Mouse (Mus musculus): ENCODE results near the gene Rhof. TPM values are rescaled to one million over a fixed set of nuclear protein-coding genes. Genes with fewer than 3 reads are reported as not detected.
A peak's percentile ranks its signal among the peaks of the same experiment; 100 is the strongest.

Gene Rhof
- polyA plus RNA-seq, 1 experiment from 2014 or later = 4.9 TPM

DNA sequence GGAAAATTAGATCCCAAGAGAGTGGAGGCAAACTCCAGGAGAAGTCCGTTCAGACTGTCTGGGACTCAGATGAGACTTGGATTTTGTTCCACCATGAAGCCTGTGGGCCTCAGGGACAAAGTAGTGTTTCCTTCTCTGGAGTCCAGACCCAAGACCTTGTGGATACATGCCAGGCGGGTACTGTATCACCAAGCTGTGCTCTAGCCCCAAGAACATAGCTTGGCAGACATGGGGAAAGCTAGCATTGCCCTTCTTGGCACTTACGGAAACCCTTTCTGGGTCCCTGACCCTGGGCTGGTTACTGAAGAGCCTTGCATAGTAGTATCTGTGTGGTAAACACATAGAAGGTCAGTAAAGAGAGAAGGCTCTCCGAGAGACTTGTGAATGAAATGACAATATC is 27.0 kb upstream of the Rhof start:
- 90% methylated on average over 4 of the region's 4 CpGs for WGBS
- Histone ChIP-seq H3K36me3 (peaks cover 83% of the 10 kb centered on the region), H3K4me1 (no peaks in the 10 kb centered on the region), H3K9me3 (no peaks in the 10 kb centered on the region), H3K4me2 (no peak overlapping the region), H3K27me3 (no peaks in the 10 kb centered on the region), H3K4me3 (no peak overlapping the region), H3K27ac (no peak overlapping the region), H3K9ac (no peak overlapping the region)
- ATAC-seq (ENCODE audit: insufficient number of reproducible peaks, low FRiP score, low TSS enrichment, low read depth) = no peak

DNA sequence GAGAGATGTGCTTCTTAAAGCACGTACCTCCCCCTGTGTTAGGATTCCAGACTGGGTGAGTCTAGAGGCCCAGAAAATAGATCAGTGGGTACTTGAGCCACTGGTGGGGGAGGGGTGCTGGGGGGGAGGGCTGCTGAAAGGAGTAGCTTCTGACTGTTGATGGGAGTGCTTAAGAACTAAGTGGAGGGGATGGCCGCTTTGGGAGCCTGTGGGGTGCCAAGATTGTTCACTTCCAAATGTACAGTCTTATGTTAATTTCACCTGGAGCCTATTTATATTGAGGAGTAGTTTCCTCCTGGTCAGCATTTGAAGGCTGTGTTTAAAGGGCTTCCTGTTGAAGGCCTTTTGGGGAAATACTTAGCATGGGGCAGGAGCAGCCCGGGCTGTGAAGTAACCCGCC is 25.5 kb upstream of the Rhof start:
- 91% methylated on average over 4 of the region's 4 CpGs for whole genome bisulfite sequencing
- H3K4me2 ChIP-seq = no peak overlapping the region
- no peak overlapping the region for H3K9ac ChIP-seq
- H3K9me3 ChIP-seq = no peaks in the 10 kb centered on the region
- peaks cover 83% of the 10 kb centered on the region for H3K36me3 ChIP-seq
- no peak for ATAC-seq (ENCODE audit: insufficient number of reproducible peaks, low FRiP score, low TSS enrichment, low read depth)
- no peaks in the 10 kb centered on the region for H3K4me1 ChIP-seq
- H3K27me3 ChIP-seq = no peaks in the 10 kb centered on the region
- H3K27ac ChIP-seq = no peak overlapping the region
- H3K4me3 ChIP-seq = no peak overlapping the region

DNA sequence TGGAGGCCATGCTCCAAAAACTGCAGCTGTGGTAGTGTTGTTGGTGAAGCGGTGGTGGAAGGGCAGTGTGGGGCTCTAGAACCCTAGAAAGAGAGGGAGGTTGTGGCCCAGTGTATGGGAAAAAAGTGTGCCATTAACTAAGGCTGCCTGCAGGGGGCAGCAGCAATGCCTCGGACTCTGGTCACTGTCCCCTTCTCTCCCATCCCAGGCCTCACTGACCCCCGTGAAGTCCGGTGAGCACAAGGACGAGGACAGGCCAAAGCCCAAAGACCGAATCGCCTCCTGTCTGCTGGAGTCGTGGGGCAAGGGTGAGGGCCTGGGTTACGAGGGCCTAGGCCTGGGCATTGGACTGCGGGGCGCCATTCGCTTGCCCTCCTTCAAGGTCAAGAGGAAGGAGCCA is 24.3 kb upstream of the Rhof start:
- H3K9ac ChIP-seq = no peak overlapping the region
- H3K27ac ChIP-seq = no peak overlapping the region
- no peak for ATAC-seq (ENCODE audit: insufficient number of reproducible peaks, low FRiP score, low TSS enrichment, low read depth)
- no peak overlapping the region for H3K4me3 ChIP-seq
- H3K4me2 ChIP-seq = no peak overlapping the region
- no peaks in the 10 kb centered on the region for H3K27me3 ChIP-seq
- 0 out of 2 replicates have a peak, but pooled peaks cover under 1% of the 10 kb centered on the region for H3K4me1 ChIP-seq
- 87% methylated on average over 12 of the region's 12 CpGs for WGBS
- H3K9me3 ChIP-seq = no peaks in the 10 kb centered on the region
- peaks cover 85% of the 10 kb centered on the region for H3K36me3 ChIP-seq

DNA sequence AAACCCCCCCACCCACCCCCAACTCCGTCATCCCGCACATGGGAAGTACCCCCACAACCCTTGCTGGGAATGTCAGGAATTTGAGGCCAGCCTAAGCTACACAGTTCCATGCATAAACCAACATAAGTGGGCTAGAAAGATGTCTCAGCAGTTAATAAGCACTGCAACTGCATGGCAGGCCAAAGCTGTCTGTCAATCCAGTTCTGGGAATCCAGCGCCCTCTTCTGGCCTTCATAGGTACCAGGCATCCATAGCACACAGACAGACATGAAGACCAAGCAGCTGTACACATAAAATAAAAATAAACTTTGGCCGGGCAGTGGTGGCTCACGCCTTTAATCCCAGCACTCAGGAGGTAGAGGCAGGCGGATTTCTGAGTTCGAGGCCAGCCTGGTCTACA is 22.9 kb upstream of the Rhof start:
- Histone ChIP-seq H3K9me3 (no peaks in the 10 kb centered on the region), H3K4me1 (peaks cover 13% of the 10 kb centered on the region), H3K36me3 (peaks cover 81% of the 10 kb centered on the region), H3K9ac (no peak overlapping the region), H3K4me2 (no peak overlapping the region), H3K27ac (no peak overlapping the region), H3K27me3 (no peaks in the 10 kb centered on the region), H3K4me3 (no peak overlapping the region)
- WGBS = 41% methylated on average over 7 of the region's 7 CpGs
- no peak for ATAC-seq (ENCODE audit: insufficient number of reproducible peaks, low FRiP score, low TSS enrichment, low read depth)

DNA sequence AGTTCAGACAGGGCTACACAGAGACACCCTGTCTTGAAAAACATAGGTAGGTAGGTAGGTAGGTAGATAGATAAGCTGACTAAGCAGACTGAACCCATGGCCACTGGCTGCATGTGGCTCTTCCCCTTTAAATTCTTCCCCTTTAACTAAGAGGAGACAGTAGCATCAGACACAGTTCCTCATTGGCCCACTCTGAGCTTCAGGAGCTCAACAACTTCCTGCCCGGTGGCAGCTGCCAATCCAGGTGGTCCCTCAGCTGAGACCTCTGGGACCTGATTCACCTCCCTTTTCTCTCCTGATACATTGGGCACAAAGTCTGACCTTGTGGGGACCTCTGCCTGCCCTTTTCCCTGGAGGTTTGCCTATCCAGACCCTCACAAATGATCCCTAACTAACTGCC is 20.4 kb upstream of the Rhof start:
- Histone ChIP-seq H3K9ac (no peak overlapping the region), H3K9me3 (no peaks in the 10 kb centered on the region), H3K4me2 (no peak overlapping the region), H3K4me1 (peaks cover 38% of the 10 kb centered on the region), H3K27ac (no peak overlapping the region), H3K36me3 (peaks cover 73% of the 10 kb centered on the region), H3K27me3 (no peaks in the 10 kb centered on the region), H3K4me3 (no peak overlapping the region)
- ATAC-seq (ENCODE audit: insufficient number of reproducible peaks, low FRiP score, low TSS enrichment, low read depth) = no peak
- 81% methylated on average over 1 of the region's 1 CpGs for WGBS

DNA sequence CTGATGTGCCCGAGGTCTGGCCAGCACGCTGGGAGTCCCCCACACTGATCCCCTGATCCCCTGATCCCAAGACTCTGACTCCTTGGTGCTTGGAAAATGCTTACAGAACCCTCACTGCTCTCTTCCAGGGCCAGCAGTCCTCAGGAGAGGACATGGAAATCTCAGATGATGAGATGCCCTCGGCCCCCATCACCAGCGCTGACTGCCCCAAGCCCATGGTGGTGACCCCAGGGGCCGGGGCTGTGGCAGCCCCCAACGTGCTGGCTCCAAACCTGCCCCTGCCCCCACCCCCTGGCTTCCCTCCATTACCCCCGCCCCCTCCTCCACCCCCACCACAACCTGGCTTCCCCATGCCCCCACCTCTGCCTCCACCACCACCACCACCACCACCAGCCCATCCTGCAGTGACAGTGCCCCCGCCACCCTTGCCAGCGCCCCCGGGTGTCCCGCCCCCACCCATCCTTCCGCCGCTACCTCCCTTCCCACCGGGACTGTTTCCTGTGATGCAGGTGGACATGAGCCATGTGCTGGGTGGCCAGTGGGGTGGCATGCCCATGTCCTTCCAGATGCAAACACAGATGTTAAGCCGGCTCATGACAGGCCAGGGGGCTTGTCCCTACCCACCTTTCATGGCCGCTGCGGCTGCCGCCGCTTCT is 19.3 kb upstream of the Rhof start:
- Histone ChIP-seq H3K9ac (no peak overlapping the region), H3K27me3 (no peaks in the 10 kb centered on the region), H3K4me2 (no peak overlapping the region), H3K9me3 (no peaks in the 10 kb centered on the region), H3K4me1 (peaks cover 42% of the 10 kb centered on the region), H3K36me3 (peaks cover 73% of the 10 kb centered on the region), H3K27ac (no peak overlapping the region), H3K4me3 (no peak overlapping the region)
- WGBS = 90% methylated on average over 18 of the region's 19 CpGs
- ATAC-seq (ENCODE audit: insufficient number of reproducible peaks, low FRiP score, low TSS enrichment, low read depth) = no peak

DNA sequence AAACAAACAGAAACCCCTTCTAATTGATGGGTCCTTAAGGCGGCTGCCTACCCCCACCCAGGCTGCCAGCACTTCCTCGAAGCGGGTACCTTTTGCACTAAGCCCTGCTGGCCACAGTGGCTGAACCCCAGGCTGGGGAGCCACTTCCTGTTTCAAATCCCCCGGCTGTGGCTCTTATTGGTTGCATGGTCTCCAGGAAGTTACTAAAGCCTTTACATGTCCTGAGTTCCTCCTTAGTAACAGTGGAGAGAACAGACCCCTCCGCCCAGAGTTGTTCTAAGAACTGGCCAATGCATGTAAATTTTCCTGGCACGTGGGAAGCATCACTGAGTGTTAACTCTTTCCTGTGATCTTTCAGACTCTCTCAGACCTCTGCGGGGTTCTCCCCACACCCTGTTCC is 18.6 kb upstream of the Rhof start:
- Histone ChIP-seq H3K4me1 (peaks cover 44% of the 10 kb centered on the region), H3K27ac (0 out of 2 replicates have a peak overlapping the region, but pooled peaks have one; percentile 30), H3K4me3 (peak overlapping the region; percentile 36; the same call in 1 of the 2 replicates), H3K9ac (no peak overlapping the region), H3K27me3 (no peaks in the 10 kb centered on the region), H3K4me2 (peak overlapping the region; percentile 51), H3K36me3 (peaks cover 76% of the 10 kb centered on the region), H3K9me3 (no peaks in the 10 kb centered on the region)
- 37% methylated on average over 7 of the region's 7 CpGs for WGBS
- ATAC-seq (ENCODE audit: insufficient number of reproducible peaks, low FRiP score, low TSS enrichment, low read depth) = no peak

DNA sequence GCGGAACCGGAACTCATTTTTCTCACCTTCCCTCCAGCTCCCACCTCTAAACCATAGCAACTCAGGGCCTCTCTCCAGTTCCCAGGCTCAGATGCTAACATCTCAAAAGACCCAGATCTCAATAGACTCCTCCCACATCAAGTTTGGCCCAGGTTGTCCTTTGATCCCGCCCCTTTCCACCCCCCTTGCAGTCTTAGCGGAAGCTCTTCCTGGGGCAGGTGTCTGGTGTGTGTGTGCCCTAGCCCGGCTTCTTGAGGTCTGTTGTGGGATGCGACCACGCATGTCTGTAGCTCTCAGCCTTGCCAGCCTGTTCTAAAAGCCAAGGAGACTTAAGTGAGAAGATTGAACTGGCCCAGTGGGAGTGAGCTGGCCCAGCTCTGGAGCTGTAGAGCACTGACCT is 18.1 kb upstream of the Rhof start:
- Histone ChIP-seq H3K4me3 (peak overlapping the region; percentile 36), H3K36me3 (peaks cover 76% of the 10 kb centered on the region), H3K27me3 (no peaks in the 10 kb centered on the region), H3K27ac (0 out of 2 replicates have a peak overlapping the region, but pooled peaks have one; percentile 30), H3K4me2 (peak overlapping the region; percentile 51), H3K9me3 (no peaks in the 10 kb centered on the region), H3K4me1 (peaks cover 49% of the 10 kb centered on the region), H3K9ac (no peak overlapping the region)
- 33% methylated on average over 7 of the region's 7 CpGs for WGBS
- ATAC-seq (ENCODE audit: insufficient number of reproducible peaks, low FRiP score, low TSS enrichment, low read depth) = no peak

DNA sequence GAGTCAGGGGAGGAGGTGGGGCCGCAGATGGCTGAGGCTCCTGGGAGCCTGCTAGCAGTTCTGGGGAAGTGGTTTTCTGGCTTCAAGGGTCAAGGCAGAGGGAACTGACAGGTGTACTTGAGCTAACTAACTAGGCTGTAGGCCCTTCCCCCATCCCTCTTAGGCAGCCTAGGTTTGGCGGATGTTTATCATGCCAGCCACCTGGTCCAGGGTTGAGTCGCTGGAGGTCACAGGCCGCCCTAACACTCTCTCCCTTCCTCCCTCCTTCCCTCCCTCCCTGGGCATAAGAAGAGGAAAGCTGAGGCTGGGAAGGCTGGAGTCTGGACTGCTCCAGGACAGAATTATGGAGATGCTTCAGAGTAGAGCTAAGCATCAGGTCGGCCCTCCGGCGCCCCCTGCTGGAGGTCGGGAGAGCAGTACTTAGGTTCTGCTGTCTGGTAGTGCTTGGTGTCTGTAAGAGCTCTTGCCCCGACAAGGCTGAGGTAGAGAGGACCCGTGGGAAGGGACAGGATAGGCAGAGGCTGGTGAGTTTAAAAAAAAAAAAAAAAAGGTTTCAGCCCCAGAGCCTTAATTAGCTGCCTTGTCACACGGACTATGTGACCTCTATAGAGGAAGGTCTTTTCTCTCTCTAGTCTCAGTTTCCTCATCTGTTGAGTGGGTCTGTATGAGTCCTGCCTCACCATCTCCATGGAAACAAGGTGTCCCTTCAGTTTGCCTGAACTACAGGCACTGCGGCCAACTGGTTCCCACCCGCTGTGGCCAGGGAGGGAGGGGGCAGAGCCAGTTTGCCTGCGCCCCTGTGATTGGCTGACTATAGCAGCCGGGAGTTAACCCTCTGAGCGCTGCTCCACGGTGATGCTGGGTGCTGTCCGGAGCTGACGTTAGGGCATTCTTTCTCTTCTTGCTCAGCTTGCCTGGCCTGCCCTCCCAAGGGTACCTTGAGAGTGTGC is 17.2 kb upstream of the Rhof start:
- Histone ChIP-seq H3K9me3 (no peaks in the 10 kb centered on the region), H3K36me3 (peaks cover 74% of the 10 kb centered on the region), H3K4me2 (peak overlapping the region; percentile 51), H3K27me3 (no peaks in the 10 kb centered on the region), H3K27ac (peak overlapping the region; percentile 13; the same call in 1 of the 2 replicates), H3K4me1 (peaks cover 58% of the 10 kb centered on the region), H3K9ac (no peak overlapping the region), H3K4me3 (peak overlapping the region; percentile 36)
- WGBS = 5% methylated on average over 19 of the region's 19 CpGs
- peak; percentile 83 for ATAC-seq (ENCODE audit: insufficient number of reproducible peaks, low FRiP score, low TSS enrichment, low read depth)

DNA sequence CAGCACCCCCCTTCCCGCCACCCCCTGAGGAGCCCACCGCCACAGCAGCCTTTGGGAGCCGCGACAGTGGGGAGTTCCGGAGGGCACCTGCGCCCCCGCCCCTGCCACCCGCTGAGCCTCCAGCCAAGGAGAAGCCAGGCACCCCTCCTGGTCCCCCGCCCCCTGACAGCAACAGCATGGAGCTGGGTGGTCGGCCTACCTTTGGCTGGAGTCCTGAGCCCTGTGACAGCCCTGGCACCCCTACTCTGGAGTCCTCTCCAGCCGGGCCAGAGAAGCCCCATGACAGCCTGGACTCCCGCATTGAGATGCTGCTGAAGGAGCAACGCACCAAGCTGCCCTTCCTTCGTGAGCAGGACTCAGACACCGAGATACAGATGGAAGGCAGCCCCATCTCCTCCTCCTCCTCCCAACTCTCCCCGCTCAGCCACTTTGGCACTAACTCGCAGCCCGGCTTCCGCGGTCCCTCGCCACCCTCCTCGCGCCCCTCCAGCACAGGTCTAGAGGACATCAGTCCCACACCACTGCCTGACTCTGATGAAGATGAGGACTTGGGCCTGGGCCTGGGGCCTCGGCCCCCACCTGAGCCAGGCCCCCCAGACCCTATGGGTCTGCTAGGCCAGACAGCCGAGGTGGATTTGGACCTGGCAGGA is 15.7 kb upstream of the Rhof start:
- peaks cover 64% of the 10 kb centered on the region for H3K36me3 ChIP-seq
- no peak for ATAC-seq (ENCODE audit: insufficient number of reproducible peaks, low FRiP score, low TSS enrichment, low read depth)
- H3K9me3 ChIP-seq = no peaks in the 10 kb centered on the region
- peaks cover 70% of the 10 kb centered on the region for H3K4me1 ChIP-seq
- H3K9ac ChIP-seq = no peak overlapping the region
- no peak overlapping the region for H3K4me3 ChIP-seq
- 0 out of 2 replicates have a peak overlapping the region, but pooled peaks have one; percentile 11 for H3K27ac ChIP-seq
- no peak overlapping the region for H3K4me2 ChIP-seq
- 85% methylated on average over 25 of the region's 25 CpGs for WGBS
- H3K27me3 ChIP-seq = no peaks in the 10 kb centered on the region

DNA sequence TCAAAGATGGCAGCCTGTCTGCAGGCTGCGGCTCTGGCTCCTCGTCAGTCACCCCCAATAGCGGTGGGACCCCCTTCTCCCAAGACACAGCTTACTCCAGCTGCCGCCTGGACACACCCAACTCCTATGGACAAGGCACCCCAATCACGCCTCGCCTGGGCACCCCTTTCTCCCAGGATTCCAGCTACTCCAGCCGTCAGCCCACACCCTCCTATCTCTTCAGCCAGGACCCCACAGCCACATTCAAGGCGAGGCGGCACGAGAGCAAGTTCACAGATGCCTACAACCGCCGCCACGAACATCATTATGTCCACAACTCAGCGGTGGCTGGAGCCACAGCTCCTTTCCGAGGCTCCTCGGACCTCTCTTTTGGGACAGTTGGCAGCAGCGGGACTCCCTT is 15.1 kb upstream of the Rhof start:
- Histone ChIP-seq H3K9ac (no peak overlapping the region), H3K27ac (no peak overlapping the region), H3K4me1 (peaks cover 70% of the 10 kb centered on the region), H3K4me3 (no peak overlapping the region), H3K4me2 (no peak overlapping the region), H3K27me3 (no peaks in the 10 kb centered on the region), H3K36me3 (peaks cover 57% of the 10 kb centered on the region), H3K9me3 (no peaks in the 10 kb centered on the region)
- no peak for ATAC-seq (ENCODE audit: insufficient number of reproducible peaks, low FRiP score, low TSS enrichment, low read depth)
- 82% methylated on average over 17 of the region's 17 CpGs for WGBS

DNA sequence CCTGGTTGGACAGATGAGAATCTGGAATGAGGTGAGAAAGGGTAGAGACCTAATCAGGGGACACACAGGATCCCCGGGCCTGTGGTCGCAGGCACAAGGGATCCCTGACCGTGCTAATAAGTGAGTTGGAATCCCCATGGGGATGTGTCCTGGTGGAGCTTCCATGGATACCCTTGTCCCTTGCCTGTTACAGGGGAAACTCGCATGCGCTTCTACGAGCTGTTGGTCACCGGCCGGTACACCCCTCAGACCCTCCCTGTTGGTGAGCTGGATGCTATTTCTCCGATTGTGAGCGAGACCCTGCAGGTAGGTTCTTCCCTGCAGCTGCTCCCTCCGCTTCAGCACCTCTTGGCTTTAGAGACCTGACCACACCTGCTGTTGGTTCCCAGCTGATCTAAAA is 13.9 kb upstream of the Rhof start:
- H3K36me3 ChIP-seq = peaks cover 46% of the 10 kb centered on the region
- H3K9ac ChIP-seq = no peak overlapping the region
- no peak overlapping the region for H3K4me2 ChIP-seq
- ATAC-seq (ENCODE audit: insufficient number of reproducible peaks, low FRiP score, low TSS enrichment, low read depth) = no peak
- H3K4me3 ChIP-seq = no peak overlapping the region
- no peaks in the 10 kb centered on the region for H3K27me3 ChIP-seq
- 84% methylated on average over 11 of the region's 11 CpGs for WGBS
- no peaks in the 10 kb centered on the region for H3K9me3 ChIP-seq
- H3K4me1 ChIP-seq = peaks cover 66% of the 10 kb centered on the region
- H3K27ac ChIP-seq = no peak overlapping the region
